Mouse (Mus musculus) left cerebral cortex, adult 6 months (tissue): ENCODE measurements around the gene Ttc37. TPM values are rescaled to one million over a fixed set of nuclear protein-coding genes. Genes with fewer than 3 reads are reported as not detected.

Experiments
- long read RNA-seq, 2 experiments: library from polyadenylated mRNA; unstranded; transcript quantifications; one replicate each; pipeline ENCODE4 v2.0.0; 2019 to 2020
- polyA plus RNA-seq: library from polyadenylated mRNA; unstranded; fragments of <200 nt; fragmentation: Nextera tagmentation; gene quantifications from 2 replicates; pipeline ENCODE4 v1.2.3, GENCODE M21; 2021

The Ttc37 gene
- polyA plus RNA-seq = 1.7 and 1.9 TPM in 2 replicates
- long read RNA-seq, experiment 1, full-length matches to known transcripts = 2 of 22 reads
- long read RNA-seq, experiment 1, partial matches to known transcripts = 14 of 22 reads
- long read RNA-seq, experiment 1, other reads (novel, unspliced or antisense) = 6 of 22 reads
- long read RNA-seq, experiment 2, partial matches to known transcripts = 8 of 8 reads
- long read RNA-seq, experiment 2, other reads (novel, unspliced or antisense) = 0 of 8 reads

DNA sequence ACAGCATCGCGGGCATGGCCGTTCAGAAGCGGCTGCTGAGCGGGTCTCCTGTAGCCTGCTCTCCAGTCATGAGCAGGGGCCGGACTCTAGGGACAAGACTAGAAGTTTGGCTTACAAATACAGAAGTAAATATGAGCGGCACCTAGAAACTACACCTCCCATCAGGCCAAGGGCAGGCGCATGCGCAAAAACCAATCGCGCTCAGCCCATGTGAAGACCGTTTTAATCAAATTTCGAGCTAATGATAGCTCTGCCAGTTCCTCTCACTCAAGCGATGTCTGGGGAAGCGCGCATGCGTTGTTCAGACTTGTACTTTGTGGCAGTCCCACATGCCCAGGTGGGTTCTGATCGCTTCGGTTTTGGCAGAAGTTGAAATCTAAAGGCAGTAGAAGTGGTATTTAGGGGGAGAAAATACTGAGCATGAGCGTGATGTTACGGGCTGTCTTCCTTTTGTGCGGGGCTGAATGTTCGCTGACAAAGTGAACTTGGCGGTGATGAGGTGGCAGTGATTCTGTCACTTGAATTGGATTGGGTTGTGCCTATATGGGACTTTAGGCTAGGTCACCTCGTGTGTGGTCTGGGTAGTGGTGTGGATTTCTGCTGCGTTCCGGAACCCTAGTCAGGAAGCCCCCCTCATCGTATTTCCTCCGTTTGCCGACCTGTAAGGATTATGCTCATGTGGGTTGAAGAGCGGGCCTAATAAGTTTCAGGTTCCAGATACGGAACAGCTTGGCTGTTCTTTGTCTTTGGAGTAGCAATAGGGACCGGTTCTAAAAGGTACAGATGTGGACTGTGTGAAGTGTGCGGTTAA, at the start of gene Ttc37, which contains the start of gene Arsk:
Gene Ttc37, plus strand, starts transcription at position 242 of the 811 bp plus-strand sequence.
Gene Arsk, minus strand, starts transcription at position 168 of the 811 bp plus-strand sequence.

GRCm38 (mm10) chr13:76056896-76057266, 41.7 kb upstream of the Ttc37 start, which contains the start of gene Gpr150:
Gene Gpr150 (minus strand): TSS chr13:76056996.

Other genes starting within 250 kb of the Ttc37 start
- 6.5 and 7.5 TPM in 2 replicates for gene Rhobtb3, start 154.8 kb upstream of the Ttc37 start, polyA plus RNA-seq
- 0.59 and 0.91 TPM in 2 replicates for gene Spata9, start 131.6 kb upstream of the Ttc37 start, polyA plus RNA-seq
- gene Rfesd, start 80.0 kb upstream of the Ttc37 start, polyA plus RNA-seq = 28.7 and 31.7 TPM in 2 replicates
- 5.8 and 8.3 TPM in 2 replicates for gene Gpr150, start 41.7 kb upstream of the Ttc37 start, polyA plus RNA-seq
- gene Arsk, start 74 bp upstream of the Ttc37 start, polyA plus RNA-seq = 4.5 and 5.1 TPM in 2 replicates
- gene Fam81b, start 206.3 kb downstream of the Ttc37 start, polyA plus RNA-seq = 0.15 and 0.19 TPM in 2 replicates